Mouse (Mus musculus) spleen, postnatal 10 days (tissue): ENCODE measurements at regions not wholly inside any gene's neighbourhood (a gene's known extent, or its start where the extent isn't known, plus 50 kb on each side); places are given as distances from the start of the nearest gene placed in this dataset.
A peak's percentile ranks its signal among the peaks of the same experiment; 100 is the strongest.

Experiments
- DNase-seq, 2 experiments: peaks; one replicate each; pipeline ENCODE4 v3.0.0; 2021 to 2022; ENCODE audit warnings: low spot score in 2 of 2

DNA sequence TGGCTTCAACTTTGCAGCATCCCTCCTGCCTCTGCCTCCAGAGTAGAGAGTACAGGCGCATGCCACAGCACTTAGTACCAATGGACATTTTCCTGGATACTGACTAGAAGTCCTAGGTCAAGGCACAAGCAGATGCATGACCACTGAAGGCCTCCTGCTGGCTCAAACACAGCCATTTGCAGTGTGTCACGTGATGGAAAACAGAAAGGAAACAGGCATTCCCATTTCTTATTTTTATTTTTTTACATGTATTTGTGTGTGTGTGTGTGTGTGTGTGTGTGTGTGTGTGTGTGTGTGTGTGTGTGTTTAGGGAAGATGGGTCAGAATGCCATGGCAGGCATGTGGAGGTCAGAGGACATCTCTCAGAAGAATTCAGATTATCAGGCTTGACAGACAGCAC lies 65.6 kb downstream of the Thap12 start:
- DNase-seq = no peak

DNA sequence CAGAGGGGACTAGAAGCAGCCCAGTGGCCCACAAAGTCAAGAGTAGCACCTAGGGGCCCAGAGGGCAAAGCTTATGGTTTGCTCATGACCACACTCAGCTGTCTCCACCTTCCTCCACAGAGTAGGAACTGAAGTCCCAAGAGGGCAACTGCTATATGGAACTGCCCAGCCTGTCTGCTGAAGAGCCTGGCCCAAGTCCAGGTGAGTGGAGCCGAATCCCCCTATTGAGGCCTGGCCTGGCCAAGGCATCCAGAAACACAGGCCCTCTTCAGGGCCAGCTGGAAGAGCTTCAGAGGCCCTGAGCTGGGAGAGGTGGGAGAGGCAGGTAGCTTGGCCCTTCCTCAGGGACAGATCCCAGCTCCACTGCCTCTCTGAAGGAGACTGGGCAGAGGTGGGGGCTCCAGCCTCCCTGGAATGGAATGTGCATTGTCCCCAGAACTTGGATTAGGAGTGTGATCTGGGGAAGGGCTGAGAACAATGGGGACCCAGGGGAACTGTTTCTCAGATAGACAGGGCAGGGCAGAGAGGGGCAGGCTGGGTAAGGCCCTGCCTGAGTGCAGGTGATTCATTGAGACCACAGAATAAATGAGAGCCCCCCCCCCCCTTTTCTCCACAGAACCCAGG lies 65.7 kb upstream of the Wnt11 start:
- DNase-seq = no peak

DNA sequence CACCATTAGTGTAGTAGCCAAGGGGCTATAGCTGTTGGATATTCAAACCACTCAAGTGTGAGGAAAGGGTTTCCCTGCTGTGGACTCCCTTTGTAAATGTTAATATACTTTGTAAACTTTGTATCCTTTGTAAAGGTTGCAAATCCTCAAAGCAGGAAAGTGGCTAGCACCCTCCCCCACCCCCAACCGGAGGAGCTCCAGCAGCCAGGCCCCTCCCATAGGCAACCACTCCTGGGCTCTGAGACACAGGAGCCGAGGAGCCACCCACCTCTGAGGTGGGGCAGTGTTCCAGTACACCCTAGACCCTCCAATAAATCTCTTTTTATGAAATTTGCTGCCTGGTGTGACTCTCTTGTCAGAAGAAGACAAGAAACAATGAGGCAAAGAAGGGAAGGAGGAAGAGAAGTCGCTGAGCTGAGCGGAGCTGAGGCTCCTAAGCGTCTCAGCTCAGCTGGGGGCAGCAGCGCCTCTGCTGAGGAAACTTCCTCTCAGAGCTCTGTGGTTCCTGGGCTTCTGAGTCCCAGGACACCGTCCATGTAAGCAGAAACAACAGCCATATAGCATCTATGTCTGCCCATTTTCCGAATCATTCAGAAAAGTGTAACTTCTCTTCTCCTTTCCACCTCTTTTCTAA lies 64.5 kb upstream of the Wnt11 start:
- DNase-seq = no peak

DNA sequence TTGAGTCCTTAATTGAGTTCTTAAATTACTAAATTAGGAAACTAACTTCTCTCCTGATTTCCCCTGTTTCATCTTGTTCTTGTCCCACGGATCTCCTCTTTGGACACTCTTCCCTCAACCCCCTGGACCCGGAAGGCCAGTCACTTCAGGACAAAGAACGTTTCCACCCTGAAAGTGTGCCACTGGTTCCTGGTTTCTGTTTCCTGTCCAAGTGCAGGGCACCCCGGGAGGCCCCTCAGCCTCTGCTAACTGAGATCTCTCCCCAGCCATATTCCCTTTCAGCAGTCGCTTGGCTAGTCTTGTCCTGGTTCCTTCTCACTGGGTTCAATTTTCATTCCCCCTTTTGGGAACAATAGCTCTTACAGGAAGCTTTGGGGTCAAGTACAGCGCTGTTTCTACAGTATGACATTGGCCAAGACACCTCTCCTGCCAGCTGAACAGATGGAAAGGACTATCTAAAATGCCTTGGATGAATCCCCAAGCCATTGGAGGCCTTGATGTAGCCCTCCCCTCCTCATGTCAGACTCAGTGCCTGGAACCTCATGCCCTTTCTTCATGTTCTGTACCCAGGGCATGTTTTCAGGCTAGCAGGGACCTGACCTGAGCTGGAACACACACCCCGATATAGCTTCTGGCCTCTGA lies 63.7 kb upstream of the Wnt11 start:
- no peak for DNase-seq

DNA sequence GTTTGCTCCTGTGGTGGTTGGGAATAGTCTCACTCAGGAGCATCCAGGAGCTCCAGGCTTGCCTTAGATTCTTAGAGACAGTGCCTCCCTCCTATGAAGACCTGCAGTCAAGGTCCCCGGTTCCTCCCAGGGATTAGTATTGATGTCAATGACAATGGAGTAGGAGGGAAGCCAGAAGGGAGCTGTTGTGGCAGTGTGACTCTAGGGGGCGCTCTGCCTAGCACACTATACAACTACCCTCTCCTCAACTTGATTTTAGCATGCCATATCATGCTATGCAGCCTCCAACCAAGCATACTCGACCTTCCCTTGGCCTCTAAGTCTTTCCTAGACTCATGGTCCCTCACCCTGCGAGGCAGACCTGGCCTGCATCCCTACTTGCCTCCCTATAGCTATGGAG lies 60.3 kb upstream of the Wnt11 start:
- no peak for DNase-seq

DNA sequence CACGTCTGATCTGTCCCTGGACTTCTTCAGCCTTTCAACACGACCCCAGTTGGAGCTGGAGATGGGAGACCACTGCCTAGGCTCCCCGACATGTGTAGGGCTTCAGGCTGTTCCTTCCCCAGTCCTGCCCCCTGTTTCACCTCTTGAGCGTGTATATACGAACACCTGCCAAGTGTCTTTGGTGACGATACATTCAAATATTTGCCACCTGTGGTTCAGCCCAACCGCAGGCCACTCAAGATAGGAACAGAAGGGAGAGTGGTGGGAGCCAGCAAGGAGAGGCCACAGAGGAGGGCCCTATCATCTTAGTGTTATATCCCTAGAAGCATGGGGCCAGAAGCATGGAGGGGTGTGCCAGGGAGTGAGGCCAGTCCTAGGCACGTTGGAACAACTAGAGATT lies 59.9 kb upstream of the Wnt11 start:
- no peak for DNase-seq

DNA sequence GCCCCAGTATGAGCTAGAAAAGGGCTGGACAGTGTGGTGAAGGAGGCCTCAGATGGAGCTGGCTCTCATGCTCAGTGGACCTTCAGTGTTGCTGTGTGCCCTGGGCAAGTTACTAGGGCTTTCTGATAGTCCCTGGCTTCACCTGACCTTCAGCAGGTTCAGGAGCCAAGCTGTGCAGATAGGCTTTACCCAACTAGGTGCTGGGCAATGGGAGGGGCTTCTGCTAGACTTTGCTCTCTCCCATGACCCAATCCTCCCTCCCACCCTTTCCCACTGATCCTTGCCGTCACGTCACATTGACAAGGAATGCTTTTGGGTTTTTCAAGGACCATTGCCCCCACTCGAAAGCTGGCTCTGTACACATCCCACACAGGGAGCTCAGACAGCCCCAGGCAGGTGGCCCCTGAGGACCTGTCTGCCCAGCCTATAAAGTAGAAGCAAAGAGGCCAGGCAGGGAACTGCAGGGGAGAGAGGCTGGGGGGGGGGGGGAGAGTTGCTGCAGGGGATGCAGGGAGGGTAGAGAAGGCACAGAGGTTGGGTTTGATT lies 57.5 kb upstream of the Wnt11 start:
- DNase-seq = no peak

DNA sequence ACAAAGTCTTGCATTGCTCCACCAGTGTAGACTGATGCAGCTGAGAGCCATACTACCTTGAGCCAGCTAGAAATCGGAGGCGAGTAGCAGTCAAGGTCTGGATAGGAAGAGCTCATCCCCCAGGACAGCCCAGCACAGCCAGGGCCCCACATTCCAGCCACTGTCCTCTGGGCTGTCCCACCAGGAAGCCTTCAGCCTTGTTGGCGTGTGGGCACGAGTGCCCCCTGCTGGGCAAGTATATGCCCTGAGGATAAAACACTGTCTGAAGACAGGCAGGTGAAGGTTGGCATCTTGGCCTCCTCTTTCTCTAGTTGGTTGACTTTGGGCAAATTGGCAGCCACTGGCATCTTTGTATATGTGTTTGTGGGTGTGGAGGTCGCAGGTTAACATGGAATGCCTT lies 56.0 kb upstream of the Wnt11 start:
- peak; percentile 37 to 78 for DNase-seq

DNA sequence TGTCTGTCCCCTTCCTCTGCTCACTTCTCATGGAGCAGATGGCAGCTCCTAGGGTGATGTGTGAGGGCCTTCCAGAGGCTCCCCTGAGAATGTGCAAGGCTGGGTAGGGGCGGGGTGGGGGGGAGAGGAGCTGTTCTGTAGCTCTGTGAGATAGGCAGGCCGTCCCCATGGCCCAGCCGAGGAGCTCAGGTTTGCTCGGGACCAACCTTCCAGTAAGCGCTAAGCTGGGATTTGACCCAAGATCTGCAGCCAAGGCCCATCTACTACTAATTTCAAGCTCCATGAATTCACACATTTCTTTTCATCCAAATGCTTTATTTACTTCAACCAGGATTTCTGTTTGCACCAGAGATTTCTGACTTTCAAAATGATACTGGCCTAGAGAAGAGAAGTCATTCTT lies 51.4 kb upstream of the Wnt11 start:
- no peak for DNase-seq

DNA sequence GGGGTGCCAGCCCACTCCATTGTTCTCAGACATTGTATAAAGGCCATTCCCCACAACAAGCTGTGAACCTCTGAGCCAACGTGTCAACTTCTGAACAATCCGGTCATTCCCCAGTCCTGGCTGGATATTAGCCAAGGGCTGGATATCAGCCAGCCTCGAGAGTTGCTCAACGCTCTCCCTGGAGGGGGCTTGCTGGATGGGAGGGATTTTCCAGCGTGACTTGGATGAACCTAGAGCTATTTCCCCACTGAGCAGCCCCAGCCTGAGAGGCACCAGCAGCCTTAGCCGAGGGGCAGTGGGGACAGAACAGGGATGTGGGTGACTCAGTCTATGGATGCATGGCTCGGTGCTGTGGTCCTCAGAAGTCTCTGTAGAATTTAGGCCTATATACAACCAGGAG lies 51.0 kb upstream of the Wnt11 start:
- DNase-seq = no peak

DNA sequence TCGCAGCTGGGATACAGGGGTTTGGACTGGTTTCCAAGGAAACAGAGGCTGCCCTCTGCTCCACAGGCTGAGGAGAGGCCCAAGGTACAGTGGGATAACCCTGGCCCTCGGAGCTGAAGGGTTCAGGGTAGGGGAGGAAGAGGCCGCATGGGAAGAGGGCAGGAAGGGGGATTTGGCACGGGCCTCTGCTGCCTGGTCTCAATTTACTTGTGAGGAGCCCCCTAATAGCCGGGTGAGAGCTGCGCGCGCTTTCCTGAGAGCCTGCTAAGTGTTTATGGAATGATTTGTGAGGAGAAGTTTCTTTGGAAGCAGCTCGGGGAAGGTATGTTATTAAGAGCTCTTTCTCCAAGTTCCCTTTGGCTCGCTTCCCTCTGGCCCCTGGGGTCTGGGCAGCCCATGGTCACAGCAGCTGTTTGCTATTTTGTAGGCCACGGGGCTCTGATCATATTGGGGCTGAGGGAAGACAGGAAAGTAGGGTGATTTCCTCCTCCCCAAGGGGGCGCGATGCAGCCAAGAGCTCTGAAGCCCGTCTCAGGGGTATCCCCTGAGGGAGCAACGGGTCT lies 50.5 kb upstream of the Wnt11 start:
- no peak for DNase-seq
